Mouse (Mus musculus): ENCODE results near the gene Grik2.

DNA sequence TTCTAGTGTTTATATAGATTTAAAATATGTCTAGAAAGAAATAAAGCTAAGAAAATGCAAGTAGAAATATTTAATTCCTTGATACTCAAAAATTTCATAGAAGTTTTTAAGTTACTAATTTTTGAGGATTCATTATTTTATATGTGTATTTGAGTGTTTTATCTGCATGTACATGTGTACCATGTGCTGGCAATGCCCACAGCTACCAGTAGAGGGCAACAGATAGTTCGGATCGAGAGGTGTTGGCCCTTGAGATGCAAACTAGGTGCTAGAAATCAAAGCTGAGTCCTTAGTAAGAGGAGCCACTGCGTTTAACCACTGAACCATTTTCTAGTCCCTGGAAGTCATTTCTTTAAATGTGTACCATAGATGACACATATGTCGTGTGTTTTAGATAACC, 307.1 kb downstream of the Grik2 start:
- TF ChIP-seq CTCF (IDR thresholded peaks at IDR 0.05; ENCODE audit: low read depth) (peak; percentile 10; the same call in 1 of the 2 replicates), EP300 (IDR thresholded peaks at IDR 0.05; ENCODE audit: low read depth) (no peak)

Measured in heart, postnatal 0 days (tissue).